Mouse (Mus musculus) limb, embryonic 14.5 days (tissue): ENCODE data around the gene Lbh. TPM values are rescaled to one million over a fixed set of nuclear protein-coding genes. Genes with fewer than 3 reads are reported as not detected.

Source experiments
- ATAC-seq: fragments of 200-750 bp; cut with Nextera tagmentation; 2 replicates; pipeline ENCODE4 v1.8.0; 2017; ENCODE audit warnings: low read depth, moderate number of reproducible peaks, moderate TSS enrichment; ENCODE audit not compliant: low FRiP score
- DNase-seq: peaks from one replicate; pipeline ENCODE4 v3.0.0-alpha.2; 2015; ENCODE audit warnings: low spot score
- H3K27ac ChIP-seq: fragments of 300-500 bp; sonication (generic); replicated peaks from 2 replicates; pipeline ENCODE4 v1.5.1; 2014; ENCODE audit warnings: low read depth, mild to moderate bottlenecking, low read length, moderate library complexity, mixed read lengths
- H3K27me3 ChIP-seq: fragments of 300-500 bp; sonication (generic); 2 replicates; pipeline ENCODE4 v1.6.1; 2014; ENCODE audit warnings: low read length, mixed read lengths; ENCODE audit not compliant: control insufficient read depth, insufficient read depth
- H3K36me3 ChIP-seq: fragments of 300-500 bp; sonication (generic); 2 replicates; pipeline ENCODE4 v1.6.1; 2014; ENCODE audit warnings: mild to moderate bottlenecking, low read length, moderate library complexity, mixed read lengths; ENCODE audit not compliant: control insufficient read depth, insufficient read depth
- H3K4me1 ChIP-seq: fragments of 300-500 bp; sonication (generic); 2 replicates; pipeline ENCODE4 v1.6.1; 2014; ENCODE audit warnings: antibody characterized with exemption, low read length, mixed read lengths; ENCODE audit not compliant: control insufficient read depth, insufficient read depth
- H3K4me2 ChIP-seq: fragments of 300-500 bp; sonication (generic); replicated peaks from 2 replicates; pipeline ENCODE4 v1.6.1; 2014; ENCODE audit warnings: low read depth, mild to moderate bottlenecking, low read length, moderate library complexity; ENCODE audit not compliant: severe bottlenecking
- H3K4me3 ChIP-seq: fragments of 300-500 bp; sonication (generic); replicated peaks from 2 replicates; pipeline ENCODE4 v1.5.1; 2014; ENCODE audit warnings: low read length
- H3K9ac ChIP-seq: fragments of 300-500 bp; sonication (generic); 2 replicates; pipeline ENCODE4 v1.6.1; 2014; ENCODE audit warnings: mild to moderate bottlenecking, low read depth, low read length, moderate library complexity; ENCODE audit not compliant: severe bottlenecking
- H3K9me3 ChIP-seq: fragments of 300-500 bp; sonication (generic); 2 replicates; pipeline ENCODE4 v1.6.1; 2016; ENCODE audit warnings: low read length; ENCODE audit not compliant: control insufficient read depth
- POLR2A ChIP-seq: fragments of 200-500 bp; IDR thresholded peaks from 2 replicates; pipeline ENCODE4 v1.8.0; 2012; ENCODE audit warnings: inconsistent platforms, mild to moderate bottlenecking, moderate library complexity, borderline replicate concordance; ENCODE audit not compliant: insufficient read depth, insufficient read length; ENCODE audit errors: extremely low read depth
- WGBS: fragments of 180-500 bp; shearing (Covaris S2); extraction: QIAGEN DNeasy Blood & Tissue Kit; methylation state at CpG from one replicate; pipeline ENCODE4 v1.1.7; 2014; 5-methylcytosine and 5-hydroxymethylcytosine counted together
- polyA plus RNA-seq, 2 experiments: library from polyadenylated mRNA; depleted of rRNA in 1 of 2; stranded (reverse) in 1 of 2; unstranded in 1 of 2; fragments of >200 nt; fragmentation: Nextera tagmentation in 1 of 2; extraction: Ambion mirVana in 1 of 2; gene quantifications; 2 replicates each; pipeline versions ENCODE4 v1.2.1 to v1.2.3; 2012 to 2014

Gene Lbh
- polyA plus RNA-seq, 2 experiments = 3.9 to 55.3 TPM

DNA sequence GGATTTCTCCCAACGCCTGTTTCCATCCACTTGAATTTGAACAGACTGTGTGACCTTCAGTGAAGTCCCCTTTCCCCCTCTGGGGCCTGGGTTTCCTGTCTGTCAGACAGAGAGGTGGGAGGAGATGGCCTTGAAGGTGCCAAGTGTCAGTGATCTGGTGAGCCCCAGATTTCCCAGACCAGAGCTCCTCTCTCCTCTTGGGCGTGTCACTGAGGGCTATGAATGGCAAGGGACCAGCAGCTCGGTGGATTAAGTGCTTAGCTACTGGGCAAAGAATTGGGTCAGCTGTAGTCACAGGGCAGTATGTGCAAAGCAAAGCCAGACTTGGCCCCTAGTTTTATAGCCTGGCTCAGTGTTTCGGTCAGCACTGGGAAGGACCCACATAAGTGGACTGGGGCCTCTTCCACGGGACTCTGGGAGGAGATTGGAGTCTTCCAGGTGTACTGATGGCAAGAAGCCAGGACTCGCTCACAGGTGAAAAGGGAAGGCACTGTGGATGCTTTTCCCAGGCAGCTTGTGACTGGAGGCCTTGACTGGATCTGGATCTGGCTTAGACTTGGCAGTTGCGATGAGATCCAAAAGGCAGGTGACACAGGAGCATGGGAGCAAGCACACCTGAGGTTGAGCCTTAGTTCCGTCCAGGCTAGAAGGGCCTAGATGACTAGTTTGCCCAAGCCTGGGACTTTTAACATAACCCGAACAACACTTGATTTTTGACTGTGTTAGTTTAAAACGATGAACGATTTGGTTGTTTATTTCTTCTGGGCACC lies 20.1 kb downstream of the Lbh start:
- Histone ChIP-seq H3K36me3 (peaks cover 32% of the 10 kb centered on the region), H3K9me3 (0 out of 2 replicates have a peak, but pooled peaks cover 6% of the 10 kb centered on the region), H3K27ac (no peak overlapping the region), H3K4me2 (no peak overlapping the region), H3K4me1 (peaks cover 35% of the 10 kb centered on the region), H3K9ac (no peak overlapping the region), H3K27me3 (no peaks in the 10 kb centered on the region), H3K4me3 (no peak overlapping the region)
- no peak for ATAC-seq
- 68% methylated on average over 11 of the region's 11 CpGs for WGBS
- TF ChIP-seq POLR2A = no peak
- DNase-seq = no peak

DNA sequence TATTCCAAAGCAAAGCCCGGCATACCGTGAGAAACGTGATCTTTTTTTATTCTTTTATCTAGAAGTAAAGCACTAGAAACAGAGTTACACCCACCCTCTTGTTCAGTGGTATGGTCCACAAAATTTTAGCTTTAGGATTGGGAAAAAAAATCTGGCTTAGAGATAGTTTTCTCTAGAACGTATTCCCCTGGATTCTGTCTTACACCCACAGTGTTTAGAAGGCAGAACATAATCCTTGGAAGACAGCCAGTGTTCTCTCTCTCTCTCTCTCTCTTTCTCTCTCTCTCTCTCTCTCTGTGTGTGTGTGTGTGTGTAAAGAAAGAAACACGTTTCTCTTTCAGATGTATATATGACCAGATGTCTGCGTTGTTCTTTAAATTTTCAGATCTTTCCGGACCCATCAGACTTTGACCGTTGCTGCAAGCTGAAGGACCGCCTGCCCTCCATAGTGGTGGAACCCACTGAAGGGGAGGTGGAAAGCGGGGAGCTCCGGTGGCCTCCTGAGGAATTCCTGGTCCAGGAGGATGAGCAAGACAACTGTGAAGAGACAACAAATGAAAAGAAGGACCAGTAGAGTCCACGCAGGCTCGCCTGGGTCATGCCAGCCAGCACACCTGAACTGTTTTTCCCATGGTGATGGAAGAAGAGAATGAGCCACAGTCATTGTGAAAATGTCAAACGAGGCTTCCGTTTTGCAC lies 20.9 kb downstream of the Lbh start:
- Histone ChIP-seq H3K27me3 (no peaks in the 10 kb centered on the region), H3K9ac (no peak overlapping the region), H3K4me3 (no peak overlapping the region), H3K36me3 (peaks cover 32% of the 10 kb centered on the region), H3K4me1 (peaks cover 27% of the 10 kb centered on the region), H3K4me2 (no peak overlapping the region), H3K27ac (no peak overlapping the region), H3K9me3 (0 out of 2 replicates have a peak, but pooled peaks cover 8% of the 10 kb centered on the region)
- WGBS = 84% methylated on average over 15 of the region's 15 CpGs
- ATAC-seq (no peak), DNase-seq (no peak)
- no peak for TF ChIP-seq POLR2A

DNA sequence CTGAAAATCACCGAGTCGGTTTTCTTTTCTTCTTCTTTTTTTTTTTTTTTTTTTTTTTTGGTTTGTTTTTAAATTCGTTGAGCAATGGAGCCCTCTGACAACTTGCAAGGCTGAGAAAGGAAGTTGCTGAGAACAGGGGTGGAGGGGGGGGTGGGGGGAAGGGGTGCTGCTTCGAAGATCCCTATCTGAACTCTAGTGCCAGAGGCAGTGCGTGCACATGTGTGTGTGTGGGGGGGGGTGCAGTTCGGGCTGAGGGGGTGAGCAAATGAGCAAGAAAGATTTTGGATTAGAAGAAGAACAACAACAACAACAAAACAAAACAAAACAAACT lies 21.4 kb downstream of the Lbh start:
- Histone ChIP-seq H3K4me1 (peaks cover 22% of the 10 kb centered on the region), H3K9me3 (0 out of 2 replicates have a peak, but pooled peaks cover 8% of the 10 kb centered on the region), H3K36me3 (peaks cover 28% of the 10 kb centered on the region), H3K4me3 (no peak overlapping the region), H3K27ac (no peak overlapping the region), H3K4me2 (no peak overlapping the region), H3K27me3 (no peaks in the 10 kb centered on the region), H3K9ac (no peak overlapping the region)
- ATAC-seq (no peak), DNase-seq (no peak)
- 82% methylated on average over 6 of the region's 6 CpGs for WGBS
- TF ChIP-seq POLR2A = no peak

DNA sequence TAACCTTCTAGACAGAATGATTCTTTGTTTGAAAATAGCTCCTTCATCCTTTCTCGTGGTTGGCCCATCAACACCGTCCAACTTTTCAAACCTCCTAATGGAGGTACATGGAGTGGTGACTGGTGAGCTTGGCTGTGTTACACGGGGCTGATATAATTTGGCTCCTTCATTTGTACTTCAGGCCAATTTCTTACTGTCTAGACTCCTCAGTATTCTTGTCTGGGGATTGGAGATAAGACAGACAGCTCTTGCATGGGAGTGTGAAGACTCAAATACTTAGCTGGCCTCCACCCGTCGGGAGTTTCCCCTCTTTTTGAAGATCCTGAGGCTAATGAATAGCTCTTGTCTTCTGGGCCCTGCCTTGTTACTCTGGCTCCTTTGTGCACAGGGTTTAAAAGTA lies 26.3 kb downstream of the Lbh start:
- Histone ChIP-seq H3K27ac (no peak overlapping the region), H3K9me3 (0 out of 2 replicates have a peak, but pooled peaks cover 8% of the 10 kb centered on the region), H3K36me3 (peaks cover 23% of the 10 kb centered on the region), H3K9ac (no peak overlapping the region), H3K4me1 (peaks cover 7% of the 10 kb centered on the region), H3K4me3 (no peak overlapping the region), H3K27me3 (no peaks in the 10 kb centered on the region), H3K4me2 (no peak overlapping the region)
- ATAC-seq (no peak), DNase-seq (no peak)
- TF ChIP-seq POLR2A = no peak
- 81% methylated on average over 5 of the region's 5 CpGs for WGBS

DNA sequence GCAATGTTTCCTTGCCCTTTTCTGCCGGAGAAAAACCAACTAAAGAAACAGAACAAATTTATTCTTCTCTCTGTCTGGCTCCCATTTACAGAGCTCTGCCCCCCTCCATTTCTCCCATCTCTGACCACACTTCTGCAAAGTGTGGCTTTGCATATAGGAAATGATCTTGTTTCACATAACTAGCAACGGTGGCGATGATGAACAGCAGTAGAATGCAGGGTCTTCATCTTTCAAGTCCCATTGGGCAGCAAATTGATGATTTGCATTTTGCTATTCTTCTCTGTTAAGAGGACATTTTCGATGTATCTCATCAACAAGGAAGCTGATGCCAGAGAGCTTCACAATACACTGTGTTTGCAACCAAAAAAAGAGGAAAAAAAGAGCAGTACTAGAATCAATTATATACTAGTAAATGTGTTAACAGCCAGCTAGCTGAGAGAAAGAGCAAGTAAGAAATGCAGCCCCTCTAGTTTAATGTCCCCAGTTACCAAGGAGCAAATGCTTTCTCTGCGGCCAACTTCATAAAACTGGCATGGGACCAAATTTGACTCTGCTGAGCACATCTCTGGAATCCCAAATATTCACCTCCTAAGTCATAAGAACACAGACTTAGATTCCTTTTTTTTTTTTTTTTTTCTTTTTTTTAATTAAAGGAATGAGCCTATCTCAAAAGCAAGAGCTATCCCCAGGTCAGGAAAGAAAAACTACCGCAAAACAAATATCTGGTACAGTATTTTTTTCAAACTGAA lies 29.2 kb downstream of the Lbh start:
- H3K9me3 ChIP-seq = 0 out of 2 replicates have a peak, but pooled peaks cover 8% of the 10 kb centered on the region
- H3K27me3 ChIP-seq = no peaks in the 10 kb centered on the region
- H3K9ac ChIP-seq = no peak overlapping the region
- 0 out of 2 replicates have a peak overlapping the region, but pooled peaks have one; percentile 26 for H3K27ac ChIP-seq
- no peak for TF ChIP-seq POLR2A
- whole genome bisulfite sequencing = 64% methylated on average over 6 of the region's 6 CpGs
- H3K36me3 ChIP-seq = peaks cover 5% of the 10 kb centered on the region; the same call in 1 of the 2 replicates
- H3K4me2 ChIP-seq = no peak overlapping the region
- DNase-seq (no peak), ATAC-seq (no peak)
- H3K4me1 ChIP-seq = peaks cover 7% of the 10 kb centered on the region
- H3K4me3 ChIP-seq = no peak overlapping the region
